In genomic region chr10:5423984-5424383, GRCm38 (mm10) we compare ENCODE assay signal across 22 mouse cellular contexts.
DNase-seq lines count a peak whose midpoint lies in the region; ATAC-seq and TF ChIP-seq lines count a peak whose summit lies in the region.
"Had no signal": no experiment of that assay in that cellular context is flagged by ENCODE, and none has a peak within 500 bp of the region (broad histone marks: within the 10 kb centered on the region; RNA-seq: fewer than 3 reads in every experiment).

No protein-coding gene starts in this region.

- 6% methylated on average over 4 of the region's 4 CpGs for WGBS in cerebellum, adult 2 months
- WGBS in forebrain, postnatal 0 days, result 41% methylated on average over 4 of the region's 4 CpGs
- WGBS in forebrain, embryonic 13.5 days, result 63% methylated on average over 4 of the region's 4 CpGs

- TF ChIP-seq POLR2A in cerebellum, adult 2 months (IDR thresholded peaks at IDR 0.05; ENCODE audit: borderline replicate concordance, insufficient read depth, low read length), result no peak
- no peak for TF ChIP-seq POLR2A in brain, embryonic 14.5 days (IDR thresholded peaks at IDR 0.05; ENCODE audit: borderline replicate concordance, extremely low read depth, insufficient read depth, insufficient read length, poor library complexity, severe bottlenecking)

- H3K27ac ChIP-seq in cerebellum, adult 2 months (ENCODE audit: insufficient read depth, low read length), result 0 out of 2 replicates have a peak overlapping the region, but pooled peaks have one; percentile 5
- no peak overlapping the region for H3K27ac ChIP-seq in forebrain, postnatal 0 days (ENCODE audit: low read depth, low read length)
- H3K27ac ChIP-seq in forebrain, embryonic 13.5 days, result no peak overlapping the region
- H3K27ac ChIP-seq: gastrocnemius, adult 2 months; heart, embryonic 10.5 days; hindbrain, embryonic 10.5 days; left cerebral cortex, adult 2 months; limb, embryonic 12.5 days; liver, embryonic 14.5 days; lung, embryonic 15.5 days; midbrain, embryonic 13.5 days had no signal

- peaks cover 10% of the 10 kb centered on the region for H3K4me1 ChIP-seq in cerebellum, adult 2 months (ENCODE audit: control insufficient read depth, insufficient read depth, low read length)
- no peaks in the 10 kb centered on the region for H3K4me1 ChIP-seq in forebrain, postnatal 0 days (ENCODE audit: insufficient read depth)
- no peaks in the 10 kb centered on the region for H3K4me1 ChIP-seq in forebrain, embryonic 13.5 days
- H3K4me1 ChIP-seq: heart, embryonic 10.5 days; hindbrain, embryonic 10.5 days; limb, embryonic 12.5 days; lung, embryonic 15.5 days; midbrain, embryonic 13.5 days had no signal

- H3K9ac ChIP-seq in forebrain, postnatal 0 days, result no peak overlapping the region
- no peak overlapping the region for H3K9ac ChIP-seq in forebrain, embryonic 13.5 days
- H3K9ac ChIP-seq: limb, embryonic 12.5 days; liver, embryonic 14.5 days; lung, embryonic 15.5 days; midbrain, embryonic 13.5 days had no signal

- no peaks in the 10 kb centered on the region for H3K27me3 ChIP-seq in cerebellum, adult 2 months (ENCODE audit: control insufficient read depth, insufficient read depth, low read length)
- H3K27me3 ChIP-seq in forebrain, postnatal 0 days (ENCODE audit: insufficient read depth, low read length), result no peaks in the 10 kb centered on the region
- H3K27me3 ChIP-seq in forebrain, embryonic 13.5 days, result no peaks in the 10 kb centered on the region
- H3K27me3 ChIP-seq: limb, embryonic 12.5 days; lung, embryonic 15.5 days; midbrain, embryonic 13.5 days had no signal

- no peaks in the 10 kb centered on the region for H3K9me3 ChIP-seq in forebrain, postnatal 0 days (ENCODE audit: low read length)
- no peaks in the 10 kb centered on the region for H3K9me3 ChIP-seq in forebrain, embryonic 13.5 days (replicated peaks)
- H3K9me3 ChIP-seq: G1E; heart, embryonic 10.5 days; limb, embryonic 12.5 days; lung, embryonic 15.5 days; midbrain, embryonic 13.5 days had no signal

- H3K4me2 ChIP-seq in forebrain, postnatal 0 days (ENCODE audit: low read depth), result no peak overlapping the region
- no peak overlapping the region for H3K4me2 ChIP-seq in forebrain, embryonic 13.5 days
- H3K4me2 ChIP-seq: limb, embryonic 12.5 days; lung, embryonic 15.5 days; midbrain, embryonic 13.5 days had no signal

- H3K4me3 ChIP-seq in cerebellum, adult 2 months (replicated peaks; ENCODE audit: insufficient read depth, low read depth, low read length), result no peak overlapping the region
- H3K4me3 ChIP-seq in forebrain, postnatal 0 days (ENCODE audit: low read depth, low read length), result no peak overlapping the region
- no peak overlapping the region for H3K4me3 ChIP-seq in forebrain, embryonic 13.5 days
- H3K4me3 ChIP-seq: gastrocnemius, adult 2 months; heart, embryonic 10.5 days; hindbrain, embryonic 10.5 days; left cerebral cortex, adult 2 months; limb, embryonic 12.5 days; lung, embryonic 15.5 days; midbrain, embryonic 13.5 days had no signal

- peak in 1 of 2 experiments; percentile 34 for DNase-seq in cerebellum, adult 2 months
- DNase-seq in cerebellum, adult 18-20 months, result no peak
- DNase-seq in forebrain, postnatal 0 days, result peak; percentile 26
- peak; percentile 58 for DNase-seq in left cerebral cortex, postnatal 4 days
- no peak for DNase-seq in left cerebral cortex, postnatal 36 days (ENCODE audit: low spot score in 2 of 2)
- DNase-seq in brain, embryonic 14.5 days (ENCODE audit: low read depth), result peak; percentile 45
- DNase-seq in natural killer cell, adult 2 months (ENCODE audit: low spot score in 2 of 2), result no peak
- DNase-seq: adrenal gland, postnatal 25 days; gastrocnemius, adult 2 months; kidney, adult 8-10 months; kidney, postnatal 25 days; right cerebral cortex, postnatal 4 days; thymus, adult 2 months had no signal

- intact Hi-C loops in left cerebral cortex, postnatal 4 days (cut with DNase I), result no loop called here
- intact Hi-C loops in left cerebral cortex, postnatal 36 days (cut with DNase I), result no loop called here

- peak; percentile 29; the same call in 1 of the 2 replicates for ATAC-seq in forebrain, postnatal 0 days
- ATAC-seq in forebrain, embryonic 13.5 days, result no peak
- ATAC-seq: midbrain, embryonic 13.5 days had no signal

- no peak for TF ChIP-seq CTCF in cerebellum, adult 2 months (IDR thresholded peaks at IDR 0.05; ENCODE audit: borderline replicate concordance, insufficient read depth, low read depth, low read length)
- no peak for TF ChIP-seq CTCF in forebrain, postnatal 0 days (IDR thresholded peaks at IDR 0.05; ENCODE audit: low read depth)
- TF ChIP-seq CTCF in brain, embryonic 14.5 days (IDR thresholded peaks at IDR 0.05; ENCODE audit: borderline replicate concordance, extremely low read depth, insufficient read depth, insufficient read length), result no peak

- H3K36me3 ChIP-seq in forebrain, postnatal 0 days (ENCODE audit: insufficient read depth), result no peaks in the 10 kb centered on the region
- no peaks in the 10 kb centered on the region for H3K36me3 ChIP-seq in forebrain, embryonic 13.5 days (ENCODE audit: poor library complexity, severe bottlenecking)
- H3K36me3 ChIP-seq: G1E; heart, embryonic 10.5 days; hindbrain, embryonic 10.5 days; limb, embryonic 12.5 days; lung, embryonic 15.5 days; midbrain, embryonic 13.5 days had no signal

Comparison
In these comparisons a context has a peak if more than half of its experiments do, and no peak if none do; other contexts are left out.
1. DNase-seq: peak in forebrain, postnatal 0 days (single experiment), left cerebral cortex, postnatal 4 days (single experiment) and brain, embryonic 14.5 days (single experiment); none in cerebellum, adult 18-20 months (0 of 2), left cerebral cortex, postnatal 36 days (0 of 2) and natural killer cell, adult 2 months (0 of 2).